Mouse (Mus musculus) kidney, adult 2 months (tissue): ENCODE results near the gene Cpsf3. TPM values are rescaled to one million over a fixed set of nuclear protein-coding genes. Genes with fewer than 3 reads are reported as not detected.
A peak's percentile ranks its signal among the peaks of the same experiment; 100 is the strongest.

Source experiments
- DNase-seq: peaks from one replicate; pipeline ENCODE4 v3.0.0; 2021
- H3K27ac ChIP-seq: fragments of 200-500 bp; 2 replicates; pipeline ENCODE4 v1.5.1; 2012; ENCODE audit warnings: low read depth, low read length, control low read depth, inconsistent platforms; ENCODE audit not compliant: insufficient read depth
- H3K27me3 ChIP-seq: fragments of 200-500 bp; replicated peaks from 2 replicates; pipeline ENCODE4 v1.6.1; 2012; ENCODE audit warnings: mild to moderate bottlenecking, moderate library complexity, low read length, inconsistent platforms; ENCODE audit not compliant: control insufficient read depth, insufficient read depth
- H3K36me3 ChIP-seq: fragments of 200-500 bp; 2 replicates; pipeline ENCODE4 v1.6.1; 2012; ENCODE audit warnings: mild to moderate bottlenecking, moderate library complexity, low read length, inconsistent platforms; ENCODE audit not compliant: control insufficient read depth, insufficient read depth
- H3K4me1 ChIP-seq: fragments of 200-500 bp; 2 replicates; pipeline ENCODE4 v1.6.1; 2011; ENCODE audit warnings: low read length; ENCODE audit not compliant: control insufficient read depth, insufficient read depth
- H3K4me3 ChIP-seq: fragments of 200-500 bp; 2 replicates; pipeline ENCODE4 v1.5.1; 2011; ENCODE audit warnings: mild to moderate bottlenecking, low read depth, low read length, control low read depth; ENCODE audit not compliant: insufficient read depth
- CTCF ChIP-seq: fragments of 200-500 bp; conservative IDR thresholded peaks from 2 replicates; pipeline ENCODE4 v1.5.1; 2011; ENCODE audit warnings: low read depth, mild to moderate bottlenecking, control low read depth, low read length, moderate library complexity, mixed read lengths; ENCODE audit not compliant: insufficient read depth, insufficient read length
- POLR2A ChIP-seq: fragments of 200-500 bp; IDR thresholded peaks from one replicate; pipeline ENCODE4 v1.6.1; 2011; ENCODE audit warnings: low read depth, low read length, control low read depth
- WGBS: fragments of 180-500 bp; shearing (Covaris S2); methylation state at CpG from one replicate; pipeline ENCODE4 v1.1.7; 2018; 5-methylcytosine and 5-hydroxymethylcytosine counted together
- polyA plus RNA-seq: library from polyadenylated mRNA; depleted of rRNA; stranded (reverse); fragments of >200 nt; gene quantifications from 2 replicates; pipeline ENCODE4 v1.2.3, GENCODE M21; 2012

Gene Cpsf3
- polyA plus RNA-seq, 1 experiment, result 32.1 TPM

- 79% methylated on average over 6 of the region's 6 CpGs for WGBS
Measured at GRCm38 (mm10) chr12:21289651-21290050, 4.5 kb downstream of the Cpsf3 start.

GRCm38 (mm10) chr12:21298856-21299255 lies 13.7 kb downstream of the Cpsf3 start:
- peaks cover 3% of the 10 kb centered on the region; the same call in 1 of the 2 replicates for H3K36me3 ChIP-seq
- peaks cover 8% of the 10 kb centered on the region for H3K4me1 ChIP-seq
- TF ChIP-seq POLR2A, result no peak
- H3K27me3 ChIP-seq, result no peaks in the 10 kb centered on the region
- no peak overlapping the region for H3K4me3 ChIP-seq
- no peak overlapping the region for H3K27ac ChIP-seq
- WGBS, result 96% methylated on average over 11 of the region's 11 CpGs
- no peak for DNase-seq

More at GRCm38 (mm10) chr12:21289651-21290050, 4.5 kb downstream of the Cpsf3 start:
- Histone ChIP-seq H3K4me1 (peaks cover 6% of the 10 kb centered on the region), H3K27me3 (no peaks in the 10 kb centered on the region), H3K36me3 (0 out of 2 replicates have a peak, but pooled peaks cover 2% of the 10 kb centered on the region), H3K27ac (no peak overlapping the region), H3K4me3 (no peak overlapping the region)
- TF ChIP-seq CTCF, result no peak
- no peak for TF ChIP-seq POLR2A
- DNase-seq, result no peak

- no peaks in the 10 kb centered on the region for H3K27me3 ChIP-seq
- H3K4me3 ChIP-seq, result no peak overlapping the region
- no peak for TF ChIP-seq CTCF
- no peak for TF ChIP-seq POLR2A
- peaks cover 8% of the 10 kb centered on the region for H3K4me1 ChIP-seq
- no peak for DNase-seq
- H3K27ac ChIP-seq, result peak overlapping the region; percentile 95
- 78% methylated on average over 7 of the region's 7 CpGs for WGBS
- peaks cover 3% of the 10 kb centered on the region; the same call in 1 of the 2 replicates for H3K36me3 ChIP-seq
Measured at GRCm38 (mm10) chr12:21301324-21301723, 16.1 kb downstream of the Cpsf3 start.

- no peak for TF ChIP-seq POLR2A
- no peak for TF ChIP-seq CTCF
- DNase-seq, result peak; percentile 76
- no peak overlapping the region for H3K4me3 ChIP-seq
- no peaks in the 10 kb centered on the region for H3K27me3 ChIP-seq
- peaks cover 3% of the 10 kb centered on the region; the same call in 1 of the 2 replicates for H3K36me3 ChIP-seq
- peaks cover 8% of the 10 kb centered on the region for H3K4me1 ChIP-seq
- 44% methylated on average over 8 of the region's 8 CpGs for WGBS
- H3K27ac ChIP-seq, result peak overlapping the region; percentile 95
Measured at GRCm38 (mm10) chr12:21301932-21302331, 16.7 kb downstream of the Cpsf3 start.

- 36% methylated on average over 5 of the region's 5 CpGs for WGBS
- peaks cover 8% of the 10 kb centered on the region for H3K4me1 ChIP-seq
- H3K27me3 ChIP-seq, result no peaks in the 10 kb centered on the region
- peak; percentile 92 for DNase-seq
- TF ChIP-seq CTCF (no peak), POLR2A (no peak)
- H3K4me3 ChIP-seq, result no peak overlapping the region
- H3K27ac ChIP-seq, result peak overlapping the region; percentile 95
- peaks cover 3% of the 10 kb centered on the region; the same call in 1 of the 2 replicates for H3K36me3 ChIP-seq
Measured at GRCm38 (mm10) chr12:21302361-21302783, 17.2 kb downstream of the Cpsf3 start.

GRCm38 (mm10) chr12:21305741-21306140 lies 20.6 kb downstream of the Cpsf3 start:
- 88% methylated on average over 4 of the region's 4 CpGs for WGBS
- no peak for TF ChIP-seq POLR2A
- H3K27ac ChIP-seq, result no peak overlapping the region
- DNase-seq, result peak; percentile 72
- H3K4me1 ChIP-seq, result peaks cover 8% of the 10 kb centered on the region
- H3K27me3 ChIP-seq, result no peaks in the 10 kb centered on the region
- 0 out of 2 replicates have a peak, but pooled peaks cover 3% of the 10 kb centered on the region for H3K36me3 ChIP-seq
- H3K4me3 ChIP-seq, result no peak overlapping the region

- no peak for DNase-seq
- no peaks in the 10 kb centered on the region for H3K27me3 ChIP-seq
- TF ChIP-seq POLR2A, result no peak
- TF ChIP-seq CTCF, result no peak
- WGBS, result 42% methylated on average over 4 of the region's 4 CpGs
- H3K36me3 ChIP-seq, result no peaks in the 10 kb centered on the region
- H3K27ac ChIP-seq, result no peak overlapping the region
- H3K4me1 ChIP-seq, result peaks cover 2% of the 10 kb centered on the region; the same call in 1 of the 2 replicates
- H3K4me3 ChIP-seq, result no peak overlapping the region
Measured at GRCm38 (mm10) chr12:21306721-21307120, 21.5 kb downstream of the Cpsf3 start.

- Histone ChIP-seq H3K36me3 (no peaks in the 10 kb centered on the region), H3K27ac (no peak overlapping the region), H3K4me3 (no peak overlapping the region), H3K27me3 (no peaks in the 10 kb centered on the region), H3K4me1 (peaks cover 2% of the 10 kb centered on the region; the same call in 1 of the 2 replicates)
- peak; percentile 31 for DNase-seq
- TF ChIP-seq POLR2A (no peak), CTCF (no peak)
- WGBS, result 43% methylated on average over 5 of the region's 5 CpGs
Measured at GRCm38 (mm10) chr12:21312201-21312600, 27.0 kb downstream of the Cpsf3 start.
